Mouse (Mus musculus) heart, embryonic 13.5 days (tissue): Measurements from ENCODE around the gene P2rx4. TPM values are rescaled to one million over a fixed set of nuclear protein-coding genes. Genes with fewer than 3 reads are reported as not detected.
"Not testable (repeated sequence)": the region's sequence is repeated elsewhere in the genome, so short reads cannot be mapped to it uniquely, and the experiment has no call there.

ENCODE experiments used
- ATAC-seq: fragments of 200-750 bp; cut with Nextera tagmentation; 2 replicates; pipeline ENCODE4 v1.8.0; 2017; ENCODE audit warnings: moderate TSS enrichment; ENCODE audit not compliant: insufficient number of reproducible peaks, low FRiP score, low TSS enrichment; ENCODE audit errors: extremely low read depth
- H3K27ac ChIP-seq: fragments of 300-500 bp; sonication (generic); replicated peaks from 2 replicates; pipeline ENCODE4 v1.5.1; 2015; ENCODE audit warnings: moderate library complexity, mild to moderate bottlenecking, inconsistent platforms
- H3K27me3 ChIP-seq: fragments of 300-500 bp; sonication (generic); replicated peaks from 2 replicates; pipeline ENCODE4 v1.6.1; 2015; ENCODE audit warnings: mild to moderate bottlenecking, inconsistent platforms
- H3K36me3 ChIP-seq: fragments of 300-500 bp; sonication (generic); 2 replicates; pipeline ENCODE4 v1.6.1; 2015; ENCODE audit warnings: mild to moderate bottlenecking, inconsistent platforms
- H3K4me1 ChIP-seq: fragments of 300-500 bp; sonication (generic); 2 replicates; pipeline ENCODE4 v1.6.1; 2015; ENCODE audit warnings: inconsistent platforms
- H3K4me2 ChIP-seq: fragments of 300-500 bp; sonication (generic); 2 replicates; pipeline ENCODE4 v1.6.1; 2015; ENCODE audit warnings: inconsistent platforms, mild to moderate bottlenecking, moderate library complexity
- H3K4me3 ChIP-seq: fragments of 300-500 bp; sonication (generic); 2 replicates; pipeline ENCODE4 v1.5.1; 2015; ENCODE audit warnings: moderate library complexity, mild to moderate bottlenecking, inconsistent platforms
- H3K9ac ChIP-seq: fragments of 300-500 bp; sonication (generic); 2 replicates; pipeline ENCODE4 v1.6.1; 2015; ENCODE audit warnings: inconsistent platforms, mild to moderate bottlenecking, moderate library complexity
- H3K9me3 ChIP-seq: fragments of 300-500 bp; sonication (generic); 2 replicates; pipeline ENCODE4 v1.6.1; 2016; ENCODE audit warnings: inconsistent platforms
- WGBS: fragments of 180-500 bp; shearing (Covaris S2); methylation state at CpG from one replicate; pipeline ENCODE4 v1.1.7; 2015; ENCODE audit warnings: mixed read lengths; 5-methylcytosine and 5-hydroxymethylcytosine counted together
- polyA plus RNA-seq: library from polyadenylated mRNA; unstranded; fragments of >200 nt; fragmentation: Nextera tagmentation; extraction: Ambion mirVana; gene quantifications from 2 replicates; pipeline ENCODE4 v1.2.1, GENCODE M21; 2015

P2rx4 gene
- polyA plus RNA-seq = 14.4 and 18.8 TPM in 2 replicates

DNA sequence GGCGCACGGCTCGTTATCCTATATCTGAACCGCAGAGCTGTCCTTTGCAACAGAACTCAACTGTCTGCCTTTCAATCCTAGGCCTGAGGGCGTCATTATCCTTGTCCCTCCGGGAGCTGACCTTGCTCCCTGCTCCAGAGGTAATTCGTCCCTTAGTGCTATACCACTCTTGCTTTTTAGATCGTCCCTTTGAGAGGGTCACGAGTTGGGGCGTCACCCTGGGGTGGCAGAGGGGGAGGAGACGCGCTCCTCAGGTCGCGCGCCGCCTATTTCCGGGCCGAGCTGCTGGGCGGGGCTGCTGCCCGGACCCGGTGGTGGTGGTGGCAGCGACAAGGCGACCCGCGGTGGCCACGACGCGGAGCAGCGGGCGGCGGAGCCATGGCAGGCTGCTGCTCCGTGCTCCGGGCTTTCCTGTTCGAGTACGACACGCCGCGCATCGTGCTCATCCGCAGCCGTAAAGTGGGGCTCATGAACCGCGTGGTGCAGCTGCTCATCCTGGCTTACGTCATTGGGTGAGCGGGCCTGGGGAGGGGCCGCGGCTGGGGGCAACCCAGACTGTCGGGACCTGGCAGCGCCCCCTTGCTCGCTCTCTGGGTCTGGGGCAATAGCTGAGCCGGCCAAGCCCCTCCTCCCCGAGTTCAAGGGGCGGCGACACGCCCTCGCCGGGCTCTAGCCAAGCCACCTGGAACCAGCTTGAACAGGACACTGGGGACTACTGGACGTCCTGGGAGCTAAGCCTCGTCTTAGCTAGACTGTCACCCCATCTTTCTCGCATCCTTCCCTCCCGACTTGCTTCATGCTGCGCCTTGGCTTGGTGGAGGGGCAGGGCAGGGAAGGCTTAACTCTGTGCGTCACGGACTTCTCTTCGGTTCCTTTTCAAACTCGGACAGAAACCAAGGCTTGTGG is at the start of gene P2rx4:
TSS of gene P2rx4 (plus strand) at position 269 of the 906 bp plus-strand sequence.
- Histone ChIP-seq H3K27ac (peak within 1 kb of the TSS; percentile 88), H3K9me3 (no peaks in the 10 kb centered on the region), H3K9ac (peak within 1 kb of the TSS; percentile 85), H3K27me3 (no peaks in the 10 kb centered on the region), H3K4me3 (peak within 1 kb of the TSS; percentile 67), H3K4me2 (peak within 1 kb of the TSS; percentile 72), H3K4me1 (peaks cover 26% of the 10 kb centered on the region), H3K36me3 (no peaks in the 10 kb centered on the region)
- under 1% methylated on average over 66 of the region's 66 CpGs for WGBS
- peak; percentile 85 for ATAC-seq

DNA sequence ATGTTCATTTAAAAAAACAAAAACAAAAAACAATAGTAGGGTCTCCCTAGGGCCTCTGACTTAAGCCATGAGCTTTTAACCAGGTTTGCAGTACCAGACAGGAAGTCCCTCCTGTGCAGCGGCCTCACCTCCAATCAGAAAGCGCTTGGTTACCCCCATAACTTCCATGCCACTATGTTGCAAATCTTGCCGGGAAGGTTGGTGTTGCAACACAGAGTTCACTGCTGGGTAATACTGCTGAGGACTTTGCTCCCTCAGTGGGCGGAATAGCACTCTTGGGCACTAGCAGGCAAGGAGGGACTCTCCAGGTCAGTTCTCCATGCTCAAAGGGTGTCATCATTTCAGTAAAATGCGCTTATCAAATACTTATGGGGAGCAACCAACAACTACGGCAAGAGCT is 44.8 kb upstream of the P2rx4 start:
- H3K4me1 ChIP-seq = peaks cover 12% of the 10 kb centered on the region
- WGBS = 96% methylated on average over 6 of the region's 6 CpGs

GRCm38 (mm10) chr5:122665036-122665435 is 42.3 kb upstream of the P2rx4 start:
- Histone ChIP-seq H3K4me3 (no peak overlapping the region), H3K4me2 (no peak overlapping the region), H3K9me3 (no peaks in the 10 kb centered on the region), H3K27ac (no peak overlapping the region), H3K4me1 (peaks cover 12% of the 10 kb centered on the region), H3K9ac (no peak overlapping the region), H3K27me3 (no peaks in the 10 kb centered on the region), H3K36me3 (no peaks in the 10 kb centered on the region)
- no peak for ATAC-seq
- WGBS = 60% methylated on average over 5 of the region's 5 CpGs

More for the DNA sequence above, 44.8 kb upstream of the P2rx4 start:
- H3K36me3 ChIP-seq = no peaks in the 10 kb centered on the region
- H3K27ac ChIP-seq = 0 out of 2 replicates have a peak overlapping the region, but pooled peaks have one; percentile 5
- no peak overlapping the region for H3K4me3 ChIP-seq
- H3K9ac ChIP-seq = no peak overlapping the region
- H3K4me2 ChIP-seq = no peak overlapping the region
- ATAC-seq = no peak
- H3K27me3 ChIP-seq = no peaks in the 10 kb centered on the region
- no peaks in the 10 kb centered on the region for H3K9me3 ChIP-seq

GRCm38 (mm10) chr5:122668981-122669897 is 38.1 kb upstream of the P2rx4 start:
- WGBS = 70% methylated on average over 15 of the region's 15 CpGs
- Histone ChIP-seq H3K36me3 (no peaks in the 10 kb centered on the region), H3K9me3 (no peaks in the 10 kb centered on the region), H3K4me1 (peaks cover 7% of the 10 kb centered on the region; the same call in 1 of the 2 replicates), H3K27ac (no peak overlapping the region), H3K4me2 (no peak overlapping the region), H3K4me3 (no peak overlapping the region), H3K27me3 (no peaks in the 10 kb centered on the region), H3K9ac (no peak overlapping the region)
- ATAC-seq = no peak

DNA sequence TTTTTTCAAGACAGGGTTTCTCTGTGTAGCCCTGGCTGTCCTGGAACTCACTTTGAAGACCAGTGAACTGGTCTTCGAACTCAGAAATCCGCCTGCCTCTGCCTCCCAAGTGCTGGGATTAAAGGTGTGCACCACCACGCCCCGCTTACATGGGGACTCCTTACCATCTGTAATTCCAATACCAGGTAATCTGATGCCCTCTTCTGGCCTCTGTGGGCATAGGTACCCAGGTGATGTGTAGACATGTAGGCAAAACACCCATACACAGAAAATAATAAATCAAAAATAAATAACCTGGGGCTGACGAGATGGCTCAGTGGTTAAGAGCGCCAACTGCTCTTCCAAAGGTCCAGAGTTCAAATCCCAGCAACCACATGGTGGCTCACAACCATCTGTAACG is 35.7 kb upstream of the P2rx4 start:
- 71% methylated on average over 7 of the region's 7 CpGs for WGBS

DNA sequence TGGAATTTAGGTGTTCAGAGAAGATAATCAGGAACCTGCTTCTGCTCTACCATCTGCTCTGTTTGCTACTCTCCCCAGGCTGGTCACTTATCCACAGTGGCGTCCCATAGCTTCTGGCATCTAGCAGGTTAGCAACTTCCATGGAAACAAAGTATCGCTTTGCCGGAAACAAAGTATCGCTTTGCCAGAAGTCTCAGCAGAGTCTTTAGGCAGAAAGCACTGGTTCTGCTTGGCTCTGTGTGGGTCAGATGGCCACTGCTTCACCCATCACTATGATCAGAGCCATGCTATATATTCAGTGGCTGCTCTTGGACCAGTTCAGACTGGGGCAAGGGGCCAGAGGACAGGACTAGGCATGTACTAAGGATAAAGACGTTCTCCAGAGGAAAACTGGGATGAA is 35.0 kb upstream of the P2rx4 start:
- no peak overlapping the region for H3K27ac ChIP-seq
- H3K36me3 ChIP-seq = no peaks in the 10 kb centered on the region
- ATAC-seq = no peak
- H3K27me3 ChIP-seq = no peaks in the 10 kb centered on the region
- no peak overlapping the region for H3K4me2 ChIP-seq
- no peaks in the 10 kb centered on the region for H3K4me1 ChIP-seq
- WGBS = 83% methylated on average over 5 of the region's 5 CpGs
- no peak overlapping the region for H3K9ac ChIP-seq
- no peak overlapping the region for H3K4me3 ChIP-seq
- no peaks in the 10 kb centered on the region for H3K9me3 ChIP-seq

More for the DNA sequence above, 35.7 kb upstream of the P2rx4 start:
- not testable (repeated sequence) for H3K36me3 ChIP-seq, H3K9ac ChIP-seq, H3K4me2 ChIP-seq, H3K27me3 ChIP-seq, H3K9me3 ChIP-seq, H3K4me3 ChIP-seq, H3K27ac ChIP-seq, H3K4me1 ChIP-seq, ATAC-seq

GRCm38 (mm10) chr5:122676002-122676401 is 31.3 kb upstream of the P2rx4 start:
- no peaks in the 10 kb centered on the region for H3K4me1 ChIP-seq
- H3K27ac ChIP-seq = no peak overlapping the region
- WGBS = 84% methylated on average over 8 of the region's 8 CpGs
- H3K4me3 ChIP-seq = no peak overlapping the region
- H3K4me2 ChIP-seq = no peak overlapping the region
- no peak for ATAC-seq
- no peaks in the 10 kb centered on the region for H3K9me3 ChIP-seq
- no peaks in the 10 kb centered on the region for H3K27me3 ChIP-seq
- H3K36me3 ChIP-seq = no peaks in the 10 kb centered on the region
- no peak overlapping the region for H3K9ac ChIP-seq

- Histone ChIP-seq H3K4me2 (no peak overlapping the region), H3K27ac (no peak overlapping the region), H3K9me3 (no peaks in the 10 kb centered on the region), H3K4me3 (no peak overlapping the region), H3K36me3 (no peaks in the 10 kb centered on the region), H3K9ac (no peak overlapping the region), H3K4me1 (no peaks in the 10 kb centered on the region), H3K27me3 (no peaks in the 10 kb centered on the region)
- 89% methylated on average over 9 of the region's 9 CpGs for WGBS
- no peak for ATAC-seq
Observed at GRCm38 (mm10) chr5:122677983-122678382, 29.4 kb upstream of the P2rx4 start.

- H3K9ac ChIP-seq = no peak overlapping the region
- H3K4me2 ChIP-seq = no peak overlapping the region
- H3K4me1 ChIP-seq = no peaks in the 10 kb centered on the region
- no peak for ATAC-seq
- H3K27me3 ChIP-seq = no peaks in the 10 kb centered on the region
- no peak overlapping the region for H3K27ac ChIP-seq
- no peak overlapping the region for H3K4me3 ChIP-seq
- no peaks in the 10 kb centered on the region for H3K36me3 ChIP-seq
- H3K9me3 ChIP-seq = no peaks in the 10 kb centered on the region
- 77% methylated on average over 8 of the region's 8 CpGs for WGBS
Observed at GRCm38 (mm10) chr5:122679881-122680280, 27.5 kb upstream of the P2rx4 start.

GRCm38 (mm10) chr5:122681276-122681675 is 26.1 kb upstream of the P2rx4 start:
- H3K9me3 ChIP-seq = no peaks in the 10 kb centered on the region
- 76% methylated on average over 12 of the region's 12 CpGs for WGBS
- no peaks in the 10 kb centered on the region for H3K27me3 ChIP-seq
- no peak overlapping the region for H3K4me3 ChIP-seq
- H3K9ac ChIP-seq = no peak overlapping the region
- no peak for ATAC-seq
- no peak overlapping the region for H3K4me2 ChIP-seq
- H3K27ac ChIP-seq = no peak overlapping the region
- H3K4me1 ChIP-seq = no peaks in the 10 kb centered on the region
- no peaks in the 10 kb centered on the region for H3K36me3 ChIP-seq

GRCm38 (mm10) chr5:122683926-122684325 is 23.4 kb upstream of the P2rx4 start:
- no peak for ATAC-seq
- H3K27ac ChIP-seq = no peak overlapping the region
- 65% methylated on average over 10 of the region's 10 CpGs for WGBS
- H3K36me3 ChIP-seq = no peaks in the 10 kb centered on the region
- H3K4me3 ChIP-seq = no peak overlapping the region
- no peaks in the 10 kb centered on the region for H3K4me1 ChIP-seq
- no peaks in the 10 kb centered on the region for H3K27me3 ChIP-seq
- no peak overlapping the region for H3K4me2 ChIP-seq
- H3K9ac ChIP-seq = no peak overlapping the region
- H3K9me3 ChIP-seq = no peaks in the 10 kb centered on the region
